Mouse (Mus musculus) B cell, adult 2 months (primary cell): ENCODE measurements around the gene Slc16a8.
"Not testable (repeated sequence)": the region's sequence is repeated elsewhere in the genome, so short reads cannot be mapped to it uniquely, and the experiment has no call there.

Experiments used
- DNase-seq, 2 experiments: peaks; one replicate each; pipeline ENCODE4 v3.0.0; 2022

The Slc16a8 gene

GRCm38 (mm10) chr15:79262375-79262774 is 7.8 kb upstream of the Slc16a8 start:
- DNase-seq, result peak; percentile 25 to 28

GRCm38 (mm10) chr15:79261757-79262156 is 7.2 kb upstream of the Slc16a8 start:
- DNase-seq, result no peak

- DNase-seq, result peak in 1 of 2 experiments; percentile 13
Measured at GRCm38 (mm10) chr15:79261095-79261725, 6.6 kb upstream of the Slc16a8 start.

GRCm38 (mm10) chr15:79258521-79258920 is 4.0 kb upstream of the Slc16a8 start:
- no peak for DNase-seq

GRCm38 (mm10) chr15:79252580-79252979 is 2.0 kb downstream of the Slc16a8 start:
- no peak for DNase-seq

- DNase-seq, result no peak
Measured at GRCm38 (mm10) chr15:79251781-79252491, 2.6 kb downstream of the Slc16a8 start.

- DNase-seq, result no peak
Measured at GRCm38 (mm10) chr15:79251168-79251567, 3.4 kb downstream of the Slc16a8 start.

- no peak for DNase-seq
Measured at GRCm38 (mm10) chr15:79250236-79250635, 4.3 kb downstream of the Slc16a8 start.

GRCm38 (mm10) chr15:79245321-79245720 is 9.2 kb downstream of the Slc16a8 start:
- no peak for DNase-seq

- no peak for DNase-seq
Measured at GRCm38 (mm10) chr15:79244071-79244893, 10.3 kb downstream of the Slc16a8 start.

- peak; percentile 91 to 92 for DNase-seq
Measured at GRCm38 (mm10) chr15:79243234-79244042, 11.1 kb downstream of the Slc16a8 start.

GRCm38 (mm10) chr15:79242574-79243233 is 11.9 kb downstream of the Slc16a8 start:
- no peak for DNase-seq

- DNase-seq, result no peak
Measured at GRCm38 (mm10) chr15:79238036-79238435, 16.5 kb downstream of the Slc16a8 start.

- no peak for DNase-seq
Measured at GRCm38 (mm10) chr15:79235268-79235667, 19.3 kb downstream of the Slc16a8 start.

- peak; percentile 93 to 94 for DNase-seq
Measured at GRCm38 (mm10) chr15:79229058-79229821, 25.3 kb downstream of the Slc16a8 start, which contains the start of the genes Pick1 and Gm49486. Gene Pick1, plus strand, starts transcription at chr15:79229173. Gene Gm49486, plus strand, starts transcription at chr15:79229391.

GRCm38 (mm10) chr15:79225780-79226179 is 28.8 kb downstream of the Slc16a8 start:
- not testable (repeated sequence) for DNase-seq

- peak; percentile 89 for DNase-seq
Measured at GRCm38 (mm10) chr15:79224685-79225084, 29.9 kb downstream of the Slc16a8 start.

- no peak for DNase-seq
Measured at GRCm38 (mm10) chr15:79223641-79224040, 30.9 kb downstream of the Slc16a8 start.

- no peak for DNase-seq
Measured at GRCm38 (mm10) chr15:79219572-79219971, 35.0 kb downstream of the Slc16a8 start.

- no peak for DNase-seq
Measured at GRCm38 (mm10) chr15:79216191-79216590, 38.4 kb downstream of the Slc16a8 start.

GRCm38 (mm10) chr15:79213591-79213990 is 41.0 kb downstream of the Slc16a8 start:
- DNase-seq, result no peak
